Mouse (Mus musculus) ES-E14 (cell line): ENCODE measurements at regions not wholly inside any gene's neighbourhood (a gene's known extent, or its start where the extent isn't known, plus 50 kb on each side); places are given as distances from the start of the nearest gene placed in this dataset.

Experiments used
- HCFC1 ChIP-seq: IDR thresholded peaks from 2 replicates; pipeline ENCODE4 v1.6.1; 2012; ENCODE audit warnings: low read length, inconsistent platforms, borderline replicate concordance; ENCODE audit not compliant: insufficient read depth
- MAFK ChIP-seq: IDR thresholded peaks from 2 replicates; pipeline ENCODE4 v1.6.1; 2014; ENCODE audit warnings: mild to moderate bottlenecking, low read depth, low read length, inconsistent platforms; ENCODE audit not compliant: insufficient read depth
- ZNF384 ChIP-seq: IDR thresholded peaks from 2 replicates; pipeline ENCODE4 v1.6.1; 2012; ENCODE audit warnings: low read depth, low read length, inconsistent platforms

GRCm38 (mm10) chr7:137576251-137576650 is 138.8 kb downstream of the Glrx3 start:
- TF ChIP-seq ZNF384 (no peak), MAFK (no peak), HCFC1 (no peak)
